12 mouse cellular contexts compared by ENCODE assay signal in the genomic region with DNA sequence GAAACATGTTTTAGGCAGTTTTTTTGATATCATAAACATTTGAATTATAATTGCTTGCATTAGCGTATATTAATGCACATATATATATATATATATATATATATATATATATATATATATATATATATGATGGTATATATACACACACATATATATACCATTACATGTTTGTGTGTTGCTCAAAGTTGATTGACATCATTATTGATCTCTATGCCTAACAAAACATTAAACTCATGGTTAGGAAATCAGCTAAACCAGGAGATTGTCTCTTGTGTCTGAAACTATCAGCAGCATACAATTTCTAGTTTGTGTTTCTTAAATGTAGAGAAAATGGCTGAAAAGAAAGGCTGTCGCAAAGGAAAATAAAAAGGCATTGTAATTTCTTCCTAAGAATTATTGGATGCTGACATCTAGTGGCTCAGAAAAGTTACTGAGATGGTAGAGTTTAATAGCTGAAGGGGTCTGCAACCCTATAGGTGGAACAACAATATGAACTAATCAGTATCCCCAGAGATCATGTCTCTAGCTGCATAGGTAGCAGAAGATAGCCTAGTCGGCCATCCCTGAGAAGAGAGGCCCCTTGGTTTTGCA.
A peak's percentile ranks its signal among the peaks of the same experiment; 100 is the strongest.
DNase-seq lines count a peak whose midpoint lies in the region; ATAC-seq lines count a peak whose summit lies in the region.
"Had no signal": no experiment of that assay in that cellular context is flagged by ENCODE, and none has a peak within 500 bp of the region (broad histone marks: within the 10 kb centered on the region; RNA-seq: fewer than 3 reads in every experiment).

No protein-coding gene starts in this region.

- peak; percentile 60 for ATAC-seq in neural tube, embryonic 15.5 days (ENCODE audit: low FRiP score)
- no peak for ATAC-seq in kidney, embryonic 15.5 days (replicated peaks; ENCODE audit: low FRiP score)

- no peak overlapping the region for H3K27ac ChIP-seq in neural tube, embryonic 15.5 days (replicated peaks)
- no peak overlapping the region for H3K27ac ChIP-seq in kidney, embryonic 15.5 days
- H3K27ac ChIP-seq: limb, embryonic 15.5 days; macrophage had no signal

- no peaks in the 10 kb centered on the region for H3K9me3 ChIP-seq in neural tube, embryonic 15.5 days (replicated peaks)
- no peaks in the 10 kb centered on the region for H3K9me3 ChIP-seq in kidney, embryonic 15.5 days (replicated peaks)
- H3K9me3 ChIP-seq: G1E; limb, embryonic 15.5 days had no signal

- H3K27me3 ChIP-seq in neural tube, embryonic 15.5 days (replicated peaks) = no peaks in the 10 kb centered on the region
- no peaks in the 10 kb centered on the region for H3K27me3 ChIP-seq in kidney, embryonic 15.5 days
- H3K27me3 ChIP-seq: limb, embryonic 15.5 days had no signal

- peak; percentile 26 for DNase-seq in layer of hippocampus, adult 9-10 months (ENCODE audit: low spot score)
- no peak for DNase-seq in layer of hippocampus, postnatal 10 days (ENCODE audit: low spot score in 2 of 2)
- peak; percentile 17 for DNase-seq in embryo, embryonic 11 days
- peak; percentile 2 for DNase-seq in forelimb bud, embryonic 11.5 days (ENCODE audit: low read depth, low spot score)
- DNase-seq in thymus, postnatal 36 days = no peak
- DNase-seq: adrenal gland, adult 2 months; heart, postnatal 14 days had no signal

- H3K4me3 ChIP-seq in neural tube, embryonic 15.5 days (replicated peaks) = no peak overlapping the region
- no peak overlapping the region for H3K4me3 ChIP-seq in kidney, embryonic 15.5 days (replicated peaks)
- H3K4me3 ChIP-seq: limb, embryonic 15.5 days had no signal

- no peaks in the 10 kb centered on the region for H3K36me3 ChIP-seq in neural tube, embryonic 15.5 days
- no peaks in the 10 kb centered on the region for H3K36me3 ChIP-seq in kidney, embryonic 15.5 days
- H3K36me3 ChIP-seq: G1E; limb, embryonic 15.5 days had no signal

- H3K4me1 ChIP-seq in neural tube, embryonic 15.5 days = no peaks in the 10 kb centered on the region
- no peaks in the 10 kb centered on the region for H3K4me1 ChIP-seq in kidney, embryonic 15.5 days
- H3K4me1 ChIP-seq: limb, embryonic 15.5 days had no signal

- 40% methylated on average over 3 of the region's 3 CpGs for WGBS in neural tube, embryonic 15.5 days
- WGBS in kidney, embryonic 15.5 days = 54% methylated on average over 3 of the region's 3 CpGs

- no peak overlapping the region for H3K9ac ChIP-seq in neural tube, embryonic 15.5 days (replicated peaks)
- no peak overlapping the region for H3K9ac ChIP-seq in kidney, embryonic 15.5 days
- H3K9ac ChIP-seq: limb, embryonic 15.5 days had no signal

- H3K4me2 ChIP-seq in neural tube, embryonic 15.5 days = no peak overlapping the region
- no peak overlapping the region for H3K4me2 ChIP-seq in kidney, embryonic 15.5 days
- H3K4me2 ChIP-seq: limb, embryonic 15.5 days had no signal

Comparison
In these comparisons a context has a peak if more than half of its experiments do, and no peak if none do; other contexts are left out.
1. DNase-seq: peak in layer of hippocampus, adult 9-10 months (single experiment), embryo, embryonic 11 days (single experiment) and forelimb bud, embryonic 11.5 days (single experiment); none in layer of hippocampus, postnatal 10 days (0 of 2) and thymus, postnatal 36 days (0 of 2).